Mouse (Mus musculus): ENCODE results near the gene Tfcp2. TPM values are rescaled to one million over a fixed set of nuclear protein-coding genes. Genes with fewer than 3 reads are reported as not detected.

The Tfcp2 gene
- total and polyA plus RNA-seq, 3 experiments = 20.4 to 21.5 TPM; not detected in 1

DNA sequence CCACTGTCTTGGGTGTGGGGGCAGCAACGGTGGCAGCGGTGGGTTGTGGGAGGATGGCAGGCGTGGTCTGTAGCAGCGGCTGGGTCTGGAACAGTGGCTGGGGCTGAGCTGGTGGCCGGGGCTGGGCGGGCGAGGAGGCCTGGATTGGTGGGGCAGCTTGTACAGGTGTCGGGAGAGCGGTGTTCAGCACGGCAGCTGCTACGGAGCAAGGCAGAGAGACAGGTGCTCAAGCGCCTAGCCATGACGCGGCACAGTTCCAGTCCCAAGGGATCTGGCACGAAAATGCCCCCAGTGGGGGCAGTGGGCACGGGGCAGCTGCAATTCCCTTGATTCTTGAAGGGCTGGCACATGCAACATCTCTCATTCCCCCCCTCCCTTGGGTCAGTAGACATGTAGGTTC lies 34.1 kb upstream of the Tfcp2 start:
- no peaks in the 10 kb centered on the region for H3K36me3 ChIP-seq (ENCODE audit: control insufficient read depth in 1 of 2, insufficient read depth in 2 of 2, low read length in 2 of 2)
- H3K9me3 ChIP-seq (replicated peaks; ENCODE audit: insufficient read depth, low read length) = no peaks in the 10 kb centered on the region
- H3K4me1 ChIP-seq (ENCODE audit: control insufficient read depth in 1 of 2, insufficient read depth in 2 of 2, low read length in 2 of 2) = no peaks in the 10 kb centered on the region
- no peak for DNase-seq (ENCODE audit: low read depth, low spot score)
- TF ChIP-seq E2F4 (IDR thresholded peaks at IDR 0.05; ENCODE audit: borderline replicate concordance, low read depth, low read length) (no peak), MYC (IDR thresholded peaks at IDR 0.05; ENCODE audit: low read depth, low read length) (no peak), MXI1 (IDR thresholded peaks at IDR 0.05; ENCODE audit: low read depth, low read length) (no peak), USF1 (IDR thresholded peaks at IDR 0.05; ENCODE audit: low read depth, low read length) (no peak), MYB (IDR thresholded peaks at IDR 0.05; ENCODE audit: low read depth, low read length) (no peak), CHD1 (IDR thresholded peaks at IDR 0.05; ENCODE audit: low read depth, low read length) (no peak), EP300 (IDR thresholded peaks at IDR 0.05; ENCODE audit: low read depth in 1 of 2, low read length in 2 of 2) (no peak), POLR2A (IDR thresholded peaks at IDR 0.05; ENCODE audit: control insufficient read depth in 1 of 2, insufficient read depth in 1 of 2, low read depth in 1 of 2, low read length in 2 of 2, poor library complexity in 1 of 2) (no peak)
- no peaks in the 10 kb centered on the region; a peak in 1 of 4 replicates for H3K27me3 ChIP-seq (ENCODE audit: control insufficient read depth in 1 of 2, insufficient read depth in 2 of 2, low read length in 2 of 2)
- H3K79me2 ChIP-seq (ENCODE audit: control insufficient read depth, insufficient read depth, low read length, poor library complexity) = no peaks in the 10 kb centered on the region
- H3K4me3 ChIP-seq (ENCODE audit: control insufficient read depth in 1 of 2, insufficient read depth in 1 of 2, low read depth in 2 of 2, low read length in 2 of 2) = no peak overlapping the region
- no peak overlapping the region for H3K27ac ChIP-seq (ENCODE audit: control insufficient read depth, low read depth, low read length)
- no peak overlapping the region for H3K9ac ChIP-seq (ENCODE audit: control insufficient read depth, low read depth, low read length, poor library complexity, severe bottlenecking)

DNA sequence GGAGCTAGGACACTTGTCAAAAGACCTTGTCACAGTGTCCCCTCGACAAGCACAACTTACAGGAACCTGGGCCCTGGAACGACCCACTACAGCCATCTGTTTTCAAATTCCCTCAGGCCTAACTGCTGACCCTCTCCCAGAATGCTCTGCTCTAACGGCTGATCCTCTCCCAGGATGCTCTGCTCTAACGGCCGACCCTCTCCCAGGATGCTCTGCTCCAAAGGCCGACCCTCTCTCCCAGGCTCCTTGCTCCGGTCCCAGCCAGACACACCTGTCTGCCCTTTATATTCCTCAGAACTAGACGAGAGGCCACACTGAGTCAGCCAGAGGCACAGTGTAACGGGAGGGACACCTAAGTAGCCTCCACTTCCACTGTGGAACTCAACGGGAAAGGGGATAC lies 28.3 kb upstream of the Tfcp2 start:
- H3K36me3 ChIP-seq (ENCODE audit: control insufficient read depth in 1 of 2, insufficient read depth in 2 of 2, low read length in 2 of 2) = no peaks in the 10 kb centered on the region
- H3K27me3 ChIP-seq (ENCODE audit: control insufficient read depth in 1 of 2, insufficient read depth in 2 of 2, low read length in 2 of 2) = no peaks in the 10 kb centered on the region; a peak in 1 of 4 replicates
- H3K79me2 ChIP-seq (ENCODE audit: control insufficient read depth, insufficient read depth, low read length, poor library complexity) = no peaks in the 10 kb centered on the region
- no peak overlapping the region for H3K9ac ChIP-seq (ENCODE audit: control insufficient read depth, low read depth, low read length, poor library complexity, severe bottlenecking)
- no peak for DNase-seq (ENCODE audit: low read depth, low spot score)
- no peak for TF ChIP-seq HCFC1 (IDR thresholded peaks at IDR 0.05; ENCODE audit: low read depth, low read length)
- TF ChIP-seq ELF1 (IDR thresholded peaks at IDR 0.05; ENCODE audit: low read depth, low read length) = no peak
- no peak for TF ChIP-seq ETS1 (IDR thresholded peaks at IDR 0.05; ENCODE audit: low read depth, low read length)
- TF ChIP-seq GATA1 (IDR thresholded peaks at IDR 0.05; ENCODE audit: low read depth, low read length) = no peak
- no peak for TF ChIP-seq TBP (IDR thresholded peaks at IDR 0.05; ENCODE audit: low read depth, low read length)
- TF ChIP-seq USF1 (IDR thresholded peaks at IDR 0.05; ENCODE audit: low read depth, low read length) = no peak
- TF ChIP-seq SIN3A (IDR thresholded peaks at IDR 0.05; ENCODE audit: low read length) = no peak
- TF ChIP-seq POLR2AphosphoS2 (IDR thresholded peaks at IDR 0.05; ENCODE audit: low read length) = no peak
- TF ChIP-seq ZMIZ1 (IDR thresholded peaks at IDR 0.05; ENCODE audit: low read depth, low read length) = no peak
- no peak for TF ChIP-seq UBTF (IDR thresholded peaks at IDR 0.05; ENCODE audit: borderline replicate concordance, insufficient read depth, low read depth, low read length)
- TF ChIP-seq POLR2AphosphoS5 (IDR thresholded peaks at IDR 0.05; ENCODE audit: borderline replicate concordance, low read depth, low read length) = no peak
- no peak for TF ChIP-seq E2F4 (IDR thresholded peaks at IDR 0.05; ENCODE audit: borderline replicate concordance, low read depth, low read length)
- no peak for TF ChIP-seq MAX (IDR thresholded peaks at IDR 0.05; ENCODE audit: low read length)
- no peak for TF ChIP-seq POLR2A (IDR thresholded peaks at IDR 0.05; ENCODE audit: control insufficient read depth in 1 of 2, insufficient read depth in 1 of 2, low read depth in 1 of 2, low read length in 2 of 2, poor library complexity in 1 of 2)
- no peak overlapping the region for H3K27ac ChIP-seq (ENCODE audit: control insufficient read depth, low read depth, low read length)
- no peaks in the 10 kb centered on the region for H3K4me1 ChIP-seq (ENCODE audit: control insufficient read depth in 1 of 2, insufficient read depth in 2 of 2, low read length in 2 of 2)
- H3K9me3 ChIP-seq (replicated peaks; ENCODE audit: insufficient read depth, low read length) = no peaks in the 10 kb centered on the region
- H3K4me3 ChIP-seq (ENCODE audit: control insufficient read depth in 1 of 2, insufficient read depth in 1 of 2, low read depth in 2 of 2, low read length in 2 of 2) = no peak overlapping the region
